In the genomic region with DNA sequence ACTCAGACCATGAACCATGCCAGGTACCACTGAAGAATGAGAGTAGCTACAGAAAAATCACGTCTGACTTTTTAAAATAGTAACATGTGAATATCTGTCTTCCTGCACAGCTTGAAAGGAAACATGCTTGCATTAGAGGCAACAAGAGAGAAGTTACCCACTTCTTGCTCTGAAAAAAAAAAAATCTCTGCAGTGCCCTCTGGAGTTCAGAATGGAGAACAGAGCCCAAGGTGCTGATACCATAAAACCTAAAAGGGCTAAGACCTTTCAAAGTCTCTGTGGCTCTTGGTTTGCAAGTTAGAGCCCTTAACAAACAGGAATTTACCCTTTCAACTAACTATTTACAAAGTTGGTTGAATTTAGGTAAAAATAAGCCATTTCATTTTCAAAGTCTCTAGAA, we compare ENCODE assay signal across 12 mouse cellular contexts.
DNase-seq lines count a peak whose midpoint lies in the region; TF ChIP-seq lines count a peak whose summit lies in the region.
"Had no signal": no experiment of that assay in that cellular context is flagged by ENCODE, and none has a peak within 500 bp of the region (broad histone marks: within the 10 kb centered on the region; RNA-seq: fewer than 3 reads in every experiment).

No protein-coding gene starts in this region.

- no peak overlapping the region for H3K4me3 ChIP-seq in layer of hippocampus, adult 2 months
- H3K4me3 ChIP-seq: limb, embryonic 10.5 days; megakaryocyte, embryonic 14.5 days had no signal

- DNase-seq in layer of hippocampus, adult 2 months (ENCODE audit: low spot score in 2 of 2), result no peak
- DNase-seq in layer of hippocampus, postnatal 36 days, result no peak
- peak; percentile 7 for DNase-seq in 416B (ENCODE audit: low read depth)
- peak; percentile 34 to 49 for DNase-seq in CD8-positive naive resting alpha-beta T cell, adult 2 months (ENCODE audit: low read depth in 2 of 2, low spot score in 2 of 2)
- peak; percentile 4 for DNase-seq in brain, adult 2 months (ENCODE audit: low read depth, low spot score)
- DNase-seq in adrenal gland, postnatal 25 days, result no peak
- DNase-seq in right cerebral cortex, postnatal 14 days, result no peak
- DNase-seq: forebrain, postnatal 0 days; kidney, postnatal 10 days had no signal

- TF ChIP-seq CTCF in layer of hippocampus, adult 2 months (conservative IDR thresholded peaks at IDR 0.05), result peak; percentile 67

- H3K27ac ChIP-seq in layer of hippocampus, adult 2 months, result no peak overlapping the region
- H3K27ac ChIP-seq: limb, embryonic 10.5 days; liver, embryonic 14.5 days had no signal

Comparison
In these comparisons a context has a peak if more than half of its experiments do, and no peak if none do; other contexts are left out.
1. DNase-seq: peak in 416B (single experiment), CD8-positive naive resting alpha-beta T cell, adult 2 months (2 of 2) and brain, adult 2 months (single experiment); none in layer of hippocampus, adult 2 months (0 of 2), layer of hippocampus, postnatal 36 days (0 of 2), adrenal gland, postnatal 25 days (single experiment) and right cerebral cortex, postnatal 14 days (single experiment).